Mouse (Mus musculus) spleen, adult 18-20 months (tissue): ENCODE data around the gene Crhbp.

Source experiments
- DNase-seq, 2 experiments: peaks; one replicate each; pipeline ENCODE4 v3.0.0; 2022; ENCODE audit warnings: mixed read lengths in 2 of 2

The Crhbp gene

GRCm38 (mm10) chr13:95418575-95419203 lies 26.0 kb downstream of the Crhbp start:
- no peak for DNase-seq

- no peak for DNase-seq
Observed at GRCm38 (mm10) chr13:95412257-95412656, 32.5 kb downstream of the Crhbp start.

DNA sequence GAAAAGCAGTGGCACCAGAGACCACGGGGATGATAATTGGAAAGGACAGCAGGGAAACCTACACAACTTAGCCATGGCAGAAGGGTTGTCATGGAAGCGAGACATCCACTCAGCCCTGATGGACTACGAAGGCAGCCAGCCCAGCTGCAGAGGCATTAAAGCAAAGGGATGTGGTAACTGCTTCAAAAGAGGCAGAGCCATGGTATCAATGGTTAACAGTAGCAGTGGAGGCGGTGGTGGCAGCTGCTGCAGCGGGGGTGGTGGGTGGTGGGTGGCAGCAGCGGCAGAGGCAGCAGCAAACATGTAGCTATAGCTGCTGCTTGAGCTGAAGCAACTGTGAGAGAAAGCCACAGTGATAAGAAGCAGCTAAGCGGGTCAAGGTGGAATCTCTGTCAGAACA lies 51.5 kb downstream of the Crhbp start:
- no peak for DNase-seq

DNA sequence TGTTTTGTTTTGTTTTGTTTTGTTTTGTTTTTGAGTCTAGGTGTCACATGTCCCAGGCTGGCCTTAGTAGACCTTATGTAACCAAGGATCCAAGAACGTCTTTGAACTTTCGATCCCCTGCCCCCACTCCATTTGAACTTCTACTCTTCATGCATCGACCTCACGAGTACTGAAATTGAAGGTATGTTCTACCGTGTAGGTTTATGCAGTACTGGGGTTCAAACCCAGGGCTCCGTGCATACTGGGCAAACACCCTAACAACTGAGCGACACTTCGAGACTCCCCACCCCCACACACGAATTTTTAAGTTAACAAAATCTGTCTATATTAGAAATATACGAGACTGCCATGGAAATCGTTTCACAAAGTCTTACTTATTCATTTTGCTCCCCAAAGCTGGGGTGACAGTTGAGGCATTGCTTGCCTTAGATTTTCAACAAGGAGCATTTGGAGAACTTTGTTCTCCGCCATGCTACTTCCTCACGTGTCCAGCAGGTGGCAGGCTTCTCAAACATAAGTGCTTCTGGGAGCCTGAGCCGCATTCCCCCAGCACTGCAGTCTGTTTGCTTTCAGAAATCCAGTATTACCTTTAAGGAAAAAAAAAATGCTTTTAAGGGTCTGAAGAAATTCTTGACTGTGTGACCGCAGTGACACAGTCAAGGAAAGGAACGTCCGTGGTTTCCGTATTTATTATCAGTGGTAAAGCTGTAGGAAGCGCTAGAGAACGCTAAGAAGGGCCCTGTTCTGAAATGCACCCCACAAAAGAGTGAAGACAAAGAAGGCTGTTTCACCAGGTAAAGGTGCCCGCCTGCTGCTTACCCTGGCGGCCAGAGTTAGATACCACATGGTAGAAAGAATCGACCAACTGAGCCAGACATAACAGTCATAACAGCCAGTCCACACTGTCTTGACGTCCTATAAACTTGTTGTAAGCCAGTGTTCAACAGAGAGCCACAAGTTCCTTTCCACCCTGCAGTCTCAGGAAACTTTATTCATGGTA lies 54.6 kb downstream of the Crhbp start:
- DNase-seq, result peak; percentile 38 to 70

GRCm38 (mm10) chr13:95388226-95388625 lies 56.5 kb downstream of the Crhbp start:
- no peak for DNase-seq

DNA sequence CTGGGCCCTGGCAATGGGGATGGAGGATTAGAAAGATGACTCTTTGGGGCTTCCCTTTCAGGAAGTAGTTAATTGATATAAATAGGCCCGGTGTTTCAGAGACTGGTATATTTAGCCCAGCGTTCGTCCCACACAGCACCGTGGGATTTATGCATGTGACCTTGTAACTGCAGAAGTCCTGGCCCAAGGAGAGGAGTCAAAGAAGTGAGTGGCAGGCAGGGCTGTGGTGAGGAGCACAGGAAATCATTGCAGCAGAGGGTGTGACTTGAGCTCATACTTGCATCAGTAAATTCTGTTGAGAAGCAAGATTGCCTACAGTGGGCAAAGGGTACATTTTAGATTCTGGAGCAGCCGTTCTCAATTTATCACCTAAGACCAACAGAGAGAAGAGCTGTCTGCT lies 62.3 kb downstream of the Crhbp start:
- no peak for DNase-seq
